Mouse (Mus musculus): ENCODE measurements around the gene Cadm1. TPM values are rescaled to one million over a fixed set of nuclear protein-coding genes. Genes with fewer than 3 reads are reported as not detected.

The Cadm1 gene
- polyA plus RNA-seq, 1 experiment from 2014 or later: 44.2 TPM

- ATAC-seq (ENCODE audit: low FRiP score, low read depth): no peak
- Histone ChIP-seq H3K4me2 (replicated peaks) (no peak overlapping the region), H3K9ac (no peak overlapping the region), H3K27ac (no peak overlapping the region), H3K27me3 (peaks cover 40% of the 10 kb centered on the region), H3K4me3 (no peak overlapping the region), H3K9me3 (no peaks in the 10 kb centered on the region), H3K4me1 (peaks cover 22% of the 10 kb centered on the region), H3K36me3 (no peaks in the 10 kb centered on the region)
- WGBS: 71% methylated on average over 7 of the region's 7 CpGs
Observed at GRCm38 (mm10) chr9:47867474-47867873, 337.5 kb downstream of the Cadm1 start.

- Histone ChIP-seq H3K36me3 (no peaks in the 10 kb centered on the region), H3K4me2 (replicated peaks) (no peak overlapping the region), H3K27ac (no peak overlapping the region), H3K9ac (no peak overlapping the region), H3K4me1 (peaks cover 22% of the 10 kb centered on the region), H3K4me3 (no peak overlapping the region), H3K27me3 (peaks cover 29% of the 10 kb centered on the region), H3K9me3 (no peaks in the 10 kb centered on the region)
- WGBS: 77% methylated on average over 5 of the region's 5 CpGs
- no peak for ATAC-seq (ENCODE audit: low FRiP score, low read depth)
Observed at GRCm38 (mm10) chr9:47869661-47870060, 339.7 kb downstream of the Cadm1 start.

- ATAC-seq (ENCODE audit: low FRiP score, low read depth): no peak
- 68% methylated on average over 10 of the region's 10 CpGs for WGBS
Observed at GRCm38 (mm10) chr9:47876557-47877206, 346.7 kb downstream of the Cadm1 start.

GRCm38 (mm10) chr9:47880171-47880570, 350.2 kb downstream of the Cadm1 start:
- Histone ChIP-seq H3K27me3 (peaks cover 8% of the 10 kb centered on the region), H3K9ac (no peak overlapping the region), H3K4me2 (replicated peaks) (no peak overlapping the region), H3K27ac (no peak overlapping the region), H3K36me3 (no peaks in the 10 kb centered on the region), H3K4me3 (no peak overlapping the region), H3K9me3 (no peaks in the 10 kb centered on the region), H3K4me1 (peaks cover 4% of the 10 kb centered on the region; the same call in 1 of the 2 replicates)
- WGBS: 88% methylated on average over 8 of the region's 8 CpGs
- ATAC-seq (ENCODE audit: low FRiP score, low read depth): no peak

More at GRCm38 (mm10) chr9:47876557-47877206, 346.7 kb downstream of the Cadm1 start:
- no peak overlapping the region for H3K4me2 ChIP-seq (replicated peaks)
- no peaks in the 10 kb centered on the region for H3K36me3 ChIP-seq
- H3K27ac ChIP-seq: no peak overlapping the region
- peaks cover 2% of the 10 kb centered on the region for H3K27me3 ChIP-seq
- no peak overlapping the region for H3K4me3 ChIP-seq
- H3K4me1 ChIP-seq: peaks cover 4% of the 10 kb centered on the region; the same call in 1 of the 2 replicates
- no peak overlapping the region for H3K9ac ChIP-seq
- no peaks in the 10 kb centered on the region for H3K9me3 ChIP-seq

GRCm38 (mm10) chr9:47882372-47882771, 352.4 kb downstream of the Cadm1 start:
- ATAC-seq (ENCODE audit: low FRiP score, low read depth): no peak
- H3K4me3 ChIP-seq: no peak overlapping the region
- no peaks in the 10 kb centered on the region for H3K36me3 ChIP-seq
- no peaks in the 10 kb centered on the region for H3K9me3 ChIP-seq
- H3K9ac ChIP-seq: no peak overlapping the region
- 74% methylated on average over 11 of the region's 11 CpGs for WGBS
- no peak overlapping the region for H3K4me2 ChIP-seq (replicated peaks)
- no peak overlapping the region for H3K27ac ChIP-seq
- H3K4me1 ChIP-seq: peaks cover under 1% of the 10 kb centered on the region; the same call in 1 of the 2 replicates
- peaks cover 8% of the 10 kb centered on the region for H3K27me3 ChIP-seq

- no peak overlapping the region for H3K4me2 ChIP-seq (replicated peaks)
- H3K4me1 ChIP-seq: peaks cover 35% of the 10 kb centered on the region
- H3K4me3 ChIP-seq: no peak overlapping the region
- no peak overlapping the region for H3K9ac ChIP-seq
- H3K27ac ChIP-seq: no peak overlapping the region
- no peaks in the 10 kb centered on the region for H3K9me3 ChIP-seq
- 0 out of 2 replicates have a peak, but pooled peaks cover 2% of the 10 kb centered on the region for H3K27me3 ChIP-seq
- ATAC-seq (ENCODE audit: low FRiP score, low read depth): no peak
- 73% methylated on average over 8 of the region's 8 CpGs for WGBS
- no peaks in the 10 kb centered on the region for H3K36me3 ChIP-seq
Observed at GRCm38 (mm10) chr9:47891721-47892120, 361.7 kb downstream of the Cadm1 start.

- WGBS: 92% methylated on average over 6 of the region's 6 CpGs
- no peak overlapping the region for H3K4me2 ChIP-seq (replicated peaks)
- 0 out of 2 replicates have a peak, but pooled peaks cover 2% of the 10 kb centered on the region for H3K27me3 ChIP-seq
- H3K4me3 ChIP-seq: no peak overlapping the region
- H3K4me1 ChIP-seq: peaks cover 28% of the 10 kb centered on the region
- ATAC-seq (ENCODE audit: low FRiP score, low read depth): no peak
- no peak overlapping the region for H3K9ac ChIP-seq
- H3K36me3 ChIP-seq: no peaks in the 10 kb centered on the region
- no peak overlapping the region for H3K27ac ChIP-seq
- no peaks in the 10 kb centered on the region for H3K9me3 ChIP-seq
Observed at GRCm38 (mm10) chr9:47892995-47893394, 363.0 kb downstream of the Cadm1 start.

GRCm38 (mm10) chr9:47894096-47894495, 364.1 kb downstream of the Cadm1 start:
- Histone ChIP-seq H3K4me1 (peaks cover 27% of the 10 kb centered on the region), H3K9ac (no peak overlapping the region), H3K9me3 (no peaks in the 10 kb centered on the region), H3K27ac (no peak overlapping the region), H3K4me3 (no peak overlapping the region), H3K27me3 (0 out of 2 replicates have a peak, but pooled peaks cover 2% of the 10 kb centered on the region), H3K4me2 (replicated peaks) (no peak overlapping the region), H3K36me3 (no peaks in the 10 kb centered on the region)
- peak; percentile 83; the same call in 1 of the 2 replicates for ATAC-seq (ENCODE audit: low FRiP score, low read depth)
- 11% methylated on average over 5 of the region's 5 CpGs for WGBS

GRCm38 (mm10) chr9:47894661-47895060, 364.7 kb downstream of the Cadm1 start:
- ATAC-seq (ENCODE audit: low FRiP score, low read depth): peak; percentile 15; the same call in 1 of the 2 replicates
- Histone ChIP-seq H3K9me3 (no peaks in the 10 kb centered on the region), H3K27ac (no peak overlapping the region), H3K4me2 (replicated peaks) (no peak overlapping the region), H3K4me1 (peaks cover 27% of the 10 kb centered on the region), H3K4me3 (no peak overlapping the region), H3K27me3 (0 out of 2 replicates have a peak, but pooled peaks cover 2% of the 10 kb centered on the region), H3K36me3 (no peaks in the 10 kb centered on the region), H3K9ac (no peak overlapping the region)
- 9% methylated on average over 7 of the region's 7 CpGs for WGBS

GRCm38 (mm10) chr9:47895121-47895520, 365.1 kb downstream of the Cadm1 start:
- H3K4me2 ChIP-seq (replicated peaks): no peak overlapping the region
- H3K36me3 ChIP-seq: no peaks in the 10 kb centered on the region
- no peak overlapping the region for H3K9ac ChIP-seq
- H3K4me3 ChIP-seq: no peak overlapping the region
- H3K9me3 ChIP-seq: no peaks in the 10 kb centered on the region
- WGBS: 20% methylated on average over 9 of the region's 9 CpGs
- H3K4me1 ChIP-seq: peaks cover 27% of the 10 kb centered on the region
- peak; percentile 11; the same call in 1 of the 2 replicates for ATAC-seq (ENCODE audit: low FRiP score, low read depth)
- 0 out of 2 replicates have a peak, but pooled peaks cover 2% of the 10 kb centered on the region for H3K27me3 ChIP-seq
- no peak overlapping the region for H3K27ac ChIP-seq

- no peak for ATAC-seq (ENCODE audit: low FRiP score, low read depth)
- H3K36me3 ChIP-seq: no peaks in the 10 kb centered on the region
Observed at GRCm38 (mm10) chr9:47900734-47901133, 370.8 kb downstream of the Cadm1 start.

GRCm38 (mm10) chr9:47903661-47904060, 373.7 kb downstream of the Cadm1 start:
- no peak overlapping the region for H3K4me3 ChIP-seq
- H3K9me3 ChIP-seq: no peaks in the 10 kb centered on the region
- no peak overlapping the region for H3K4me2 ChIP-seq (replicated peaks)
- H3K4me1 ChIP-seq: peaks cover 14% of the 10 kb centered on the region
- no peak overlapping the region for H3K9ac ChIP-seq
- no peaks in the 10 kb centered on the region for H3K27me3 ChIP-seq
- no peak for ATAC-seq (ENCODE audit: low FRiP score, low read depth)
- H3K27ac ChIP-seq: no peak overlapping the region
- WGBS: 53% methylated on average over 7 of the region's 7 CpGs
- no peaks in the 10 kb centered on the region for H3K36me3 ChIP-seq

More at GRCm38 (mm10) chr9:47900734-47901133, 370.8 kb downstream of the Cadm1 start:
- Histone ChIP-seq H3K9ac (no peak overlapping the region), H3K4me1 (peaks cover 13% of the 10 kb centered on the region), H3K4me3 (no peak overlapping the region), H3K4me2 (replicated peaks) (no peak overlapping the region), H3K27ac (no peak overlapping the region), H3K9me3 (no peaks in the 10 kb centered on the region), H3K27me3 (no peaks in the 10 kb centered on the region)
- 68% methylated on average over 10 of the region's 10 CpGs for WGBS

Measured in limb, embryonic 13.5 days (tissue).